Mouse (Mus musculus): Measurements from ENCODE around the gene Fnip2.

DNA sequence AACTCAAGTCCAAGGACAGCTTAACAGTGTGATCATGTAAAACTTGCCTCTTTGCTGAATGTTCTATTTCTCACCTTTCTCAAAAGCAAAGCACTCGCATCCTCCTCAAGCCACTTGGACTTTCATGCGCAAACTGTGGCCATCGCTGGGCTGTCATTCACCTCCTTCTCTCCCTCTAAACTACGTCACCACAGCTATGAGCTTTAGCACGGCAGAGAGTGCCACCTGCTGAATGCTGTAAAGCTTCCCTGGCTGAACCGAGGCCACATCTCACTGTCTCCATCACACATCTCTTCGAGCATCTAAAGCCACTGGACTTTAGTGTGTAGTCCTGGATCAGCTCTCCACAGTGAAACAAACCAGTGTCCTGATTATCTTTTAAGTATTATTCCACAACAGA, 72.4 kb downstream of the Fnip2 start:
- TF ChIP-seq POLR2A (IDR thresholded peaks at IDR 0.05; ENCODE audit: insufficient read depth, low read length) (no peak), CTCF (IDR thresholded peaks at IDR 0.05; ENCODE audit: low read depth, low read length) (no peak), EP300 (IDR thresholded peaks at IDR 0.05; ENCODE audit: insufficient read depth, low read depth, low read length) (no peak)
